Mouse (Mus musculus) testis, adult 2 months (tissue): ENCODE data around the gene Smpd3.

ENCODE experiments used
- CTCF ChIP-seq: fragments of 200-500 bp; IDR thresholded peaks from 2 replicates; pipeline ENCODE4 v1.5.1; 2012; ENCODE audit warnings: low read depth, mild to moderate bottlenecking, inconsistent platforms, low read length, moderate library complexity; ENCODE audit not compliant: control insufficient read depth, insufficient read depth, insufficient replicate concordance
- POLR2A ChIP-seq: fragments of 200-500 bp; IDR thresholded peaks from 2 replicates; pipeline ENCODE4 v1.6.1; 2012; ENCODE audit warnings: low read depth, mild to moderate bottlenecking, inconsistent platforms, low read length, moderate library complexity; ENCODE audit not compliant: control insufficient read depth

DNA sequence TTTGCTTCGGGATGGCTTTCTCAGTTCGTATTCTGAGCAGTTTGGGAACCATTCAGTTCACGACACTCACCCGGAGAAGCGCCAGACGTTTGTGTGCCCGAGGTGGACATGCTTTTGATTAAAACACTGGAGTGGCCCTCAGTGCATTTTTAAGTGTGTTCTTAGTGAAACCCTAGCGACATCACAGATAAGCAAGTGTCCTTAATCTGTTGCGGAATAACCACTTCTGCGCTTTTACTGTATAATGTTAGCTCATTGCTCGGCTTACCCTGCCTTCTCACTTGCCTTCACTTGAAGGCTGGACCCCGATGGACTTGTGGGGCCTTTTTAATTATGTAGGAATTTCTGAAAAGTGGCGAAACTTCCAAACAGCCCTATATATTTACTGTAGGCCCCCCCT lies 126.4 kb downstream of the Smpd3 start:
- TF ChIP-seq CTCF: no peak
- TF ChIP-seq POLR2A: no peak
